Mouse (Mus musculus): ENCODE data around the gene Rps9.

- TF ChIP-seq POLR2AphosphoS2 (IDR thresholded peaks at IDR 0.05; ENCODE audit: insufficient read length, low read depth) (no peak), POLR2A (IDR thresholded peaks at IDR 0.05; ENCODE audit: insufficient read length, low read depth) (peak; percentile 47), MYOD1 (IDR thresholded peaks at IDR 0.05; ENCODE audit: control insufficient read depth in 1 of 3, insufficient read length in 2 of 3, low read depth in 2 of 3) (no peak), MAX (IDR thresholded peaks at IDR 0.05; ENCODE audit: low read depth) (no peak), TCF3 (IDR thresholded peaks at IDR 0.05; ENCODE audit: insufficient read length, low read depth) (no peak), USF1 (IDR thresholded peaks at IDR 0.05; ENCODE audit: low read depth) (no peak), TCF12 (IDR thresholded peaks at IDR 0.05; ENCODE audit: insufficient read depth, poor library complexity, severe bottlenecking) (no peak), E2F4 (IDR thresholded peaks at IDR 0.05; ENCODE audit: insufficient read depth) (no peak), MYOG (IDR thresholded peaks at IDR 0.05; ENCODE audit: control insufficient read depth in 1 of 3, insufficient read depth in 1 of 3, insufficient read length in 2 of 3, low read depth in 2 of 3) (no peak), CEBPB (IDR thresholded peaks at IDR 0.05; ENCODE audit: insufficient read depth, poor library complexity, severe bottlenecking) (no peak)
These were observed 9.5 kb upstream of the Rps9 start for GRCm38 (mm10) chr7:3694076-3694948.
